Mouse (Mus musculus): ENCODE data around the gene Gm43951. TPM values are rescaled to one million over a fixed set of nuclear protein-coding genes. Genes with fewer than 3 reads are reported as not detected.

The Gm43951 gene
- total RNA-seq (2012; rRNA removed) (1.5 and 1.6 TPM in 2 replicates), polyA plus RNA-seq (2012; ENCODE audit: insufficient read depth in 1 of 2, insufficient read length in 2 of 2, low read depth in 1 of 2, low replicate concordance in 2 of 2, missing spikeins in 1 of 2) (1 to 10 TPM in 1 of 2 experiments, not detected in 1; 2.0 TPM)

GRCm38 (mm10) chr11:72206341-72207203 is at the start of gene Gm43951:
TSS of gene Gm43951 (minus strand) at chr11:72206840.
- Histone ChIP-seq H3K27ac (ENCODE audit: control insufficient read depth, low read depth, low read length) (peak within 1 kb of the TSS; percentile 82), H3K27me3 (ENCODE audit: control insufficient read depth in 1 of 2, insufficient read depth in 2 of 2, low read length in 2 of 2) (no peaks in the 10 kb centered on the region), H3K4me3 (ENCODE audit: control insufficient read depth in 1 of 2, insufficient read depth in 1 of 2, low read depth in 2 of 2, low read length in 2 of 2) (peak within 1 kb of the TSS; percentile 58 to 94), H3K9me3 (replicated peaks; ENCODE audit: insufficient read depth, low read length) (no peaks in the 10 kb centered on the region), H3K4me1 (ENCODE audit: control insufficient read depth in 1 of 2, insufficient read depth in 2 of 2, low read length in 2 of 2) (peaks cover 0 to 12% of the 10 kb centered on the region in 2 experiments; a peak in 3 of 4 replicates), H3K9ac (ENCODE audit: control insufficient read depth, low read depth, low read length, poor library complexity, severe bottlenecking) (peak within 1 kb of the TSS; percentile 96), H3K36me3 (ENCODE audit: control insufficient read depth in 1 of 2, insufficient read depth in 2 of 2, low read length in 2 of 2) (peaks cover 0 to 13% of the 10 kb centered on the region in 2 experiments; a peak in 2 of 4 replicates), H3K79me2 (ENCODE audit: control insufficient read depth, insufficient read depth, low read length, poor library complexity) (peaks cover 38% of the 10 kb centered on the region)
- peak; percentile 78 for DNase-seq (ENCODE audit: low read depth, low spot score)
- TF ChIP-seq TCF12 (IDR thresholded peaks at IDR 0.05; ENCODE audit: low read depth, low read length) (0 out of 2 replicates have a peak, but pooled peaks have one; percentile 49), ZMIZ1 (IDR thresholded peaks at IDR 0.05; ENCODE audit: low read depth, low read length) (no peak), MYC (IDR thresholded peaks at IDR 0.05; ENCODE audit: low read depth, low read length) (no peak), NRF1 (IDR thresholded peaks at IDR 0.05; ENCODE audit: insufficient read depth, low read depth, low read length, poor library complexity, severe bottlenecking) (peak; percentile 13; the same call in 1 of the 2 replicates), MAZ (IDR thresholded peaks at IDR 0.05; ENCODE audit: low read depth, low read length) (peak; percentile 60), USF2 (IDR thresholded peaks at IDR 0.05; ENCODE audit: borderline replicate concordance in 1 of 2, insufficient read depth in 1 of 2, low read depth in 1 of 2, low read length in 2 of 2) (no peak), POLR2A (IDR thresholded peaks at IDR 0.05; ENCODE audit: control insufficient read depth in 1 of 2, insufficient read depth in 1 of 2, low read depth in 1 of 2, low read length in 2 of 2, poor library complexity in 1 of 2) (peak in 1 of 2 experiments; percentile 73; a peak in 2 of 4 replicates), GABPA (IDR thresholded peaks at IDR 0.05; ENCODE audit: low read depth, low read length) (no peak), MYB (IDR thresholded peaks at IDR 0.05; ENCODE audit: low read depth, low read length) (no peak), POLR2AphosphoS5 (IDR thresholded peaks at IDR 0.05; ENCODE audit: borderline replicate concordance, low read depth, low read length) (no peak), MEF2A (IDR thresholded peaks at IDR 0.05; ENCODE audit: extremely low read depth, insufficient replicate concordance, low read depth, low read length, poor library complexity, severe bottlenecking) (no peak), ZNF384 (IDR thresholded peaks at IDR 0.05; ENCODE audit: low read depth, low read length) (no peak), RAD21 (IDR thresholded peaks at IDR 0.05; ENCODE audit: low read depth, low read length) (no peak), CTCF (IDR thresholded peaks at IDR 0.05 in 2 of 3, conservative IDR thresholded peaks at IDR 0.05 in 1 of 3; ENCODE audit: control insufficient read depth in 1 of 3, insufficient read depth in 1 of 3, low read depth in 2 of 3, low read length in 3 of 3, poor library complexity in 1 of 3, severe bottlenecking in 1 of 3) (no peak), EP300 (IDR thresholded peaks at IDR 0.05; ENCODE audit: low read depth in 1 of 2, low read length in 2 of 2) (no peak), RCOR1 (IDR thresholded peaks at IDR 0.05; ENCODE audit: low read depth, low read length) (no peak), UBTF (IDR thresholded peaks at IDR 0.05; ENCODE audit: borderline replicate concordance, insufficient read depth, low read depth, low read length) (no peak), ETS1 (IDR thresholded peaks at IDR 0.05; ENCODE audit: low read depth, low read length) (no peak), NELFE (IDR thresholded peaks at IDR 0.05; ENCODE audit: low read depth, low read length) (peak; percentile 60), CHD1 (IDR thresholded peaks at IDR 0.05; ENCODE audit: low read depth, low read length) (peak; percentile 42; the same call in 1 of the 2 replicates), MAX (IDR thresholded peaks at IDR 0.05; ENCODE audit: low read length) (no peak), GATA1 (IDR thresholded peaks at IDR 0.05; ENCODE audit: low read depth, low read length) (no peak), ZKSCAN1 (IDR thresholded peaks at IDR 0.05; ENCODE audit: low read depth, low read length) (no peak), TBP (IDR thresholded peaks at IDR 0.05; ENCODE audit: low read depth, low read length) (peak; percentile 47; the same call in 1 of the 2 replicates), USF1 (IDR thresholded peaks at IDR 0.05; ENCODE audit: low read depth, low read length) (no peak), ZC3H11A (IDR thresholded peaks at IDR 0.05; ENCODE audit: low read depth, low read length) (no peak)

All from MEL (cell line).